Mouse (Mus musculus) limb, embryonic 10.5 days (tissue): ENCODE data around the gene Zfp704. TPM values are rescaled to one million over a fixed set of nuclear protein-coding genes. Genes with fewer than 3 reads are reported as not detected.

Source experiments
- DNase-seq: peaks from one replicate; pipeline ENCODE4 v3.0.0-alpha.2; 2017; ENCODE audit warnings: low spot score
- H3K27ac ChIP-seq: fragments of 300-500 bp; sonication (generic); 2 replicates; pipeline ENCODE4 v1.5.1; 2016; ENCODE audit warnings: mild to moderate bottlenecking
- H3K27me3 ChIP-seq: fragments of 300-500 bp; sonication (generic); 2 replicates; pipeline ENCODE4 v1.6.1; 2016; ENCODE audit warnings: low read depth, mild to moderate bottlenecking; ENCODE audit not compliant: poor library complexity, severe bottlenecking
- H3K36me3 ChIP-seq: fragments of 300-500 bp; sonication (generic); 2 replicates; pipeline ENCODE4 v1.6.1; 2016; ENCODE audit warnings: mild to moderate bottlenecking, moderate library complexity
- H3K4me1 ChIP-seq: fragments of 300-500 bp; sonication (generic); 2 replicates; pipeline ENCODE4 v1.6.1; 2016
- H3K4me3 ChIP-seq: fragments of 300-500 bp; sonication (generic); 2 replicates; pipeline ENCODE4 v1.5.1; 2016; ENCODE audit warnings: mild to moderate bottlenecking, moderate library complexity
- H3K9me3 ChIP-seq: fragments of 300-500 bp; sonication (generic); replicated peaks from 2 replicates; pipeline ENCODE4 v1.6.1; 2016; ENCODE audit warnings: mild to moderate bottlenecking
- WGBS: fragments of 180-500 bp; shearing (Covaris S2); methylation state at CpG from one replicate; pipeline ENCODE4 v1.1.7; 2016; 5-methylcytosine and 5-hydroxymethylcytosine counted together
- polyA plus RNA-seq: library from polyadenylated mRNA; unstranded; fragments of >200 nt; fragmentation: Nextera tagmentation; extraction: Ambion mirVana; gene quantifications from 2 replicates; pipeline ENCODE4 v1.2.1, GENCODE M21; 2016

The Zfp704 gene
- polyA plus RNA-seq, 1 experiment from 2014 or later: 10.1 TPM

- WGBS: 4% methylated on average over 89 of the region's 94 CpGs
- H3K4me3 ChIP-seq: peak overlapping the region; percentile 91
- peak; percentile 77 for DNase-seq
- peaks cover 65% of the 10 kb centered on the region for H3K4me1 ChIP-seq
- peak overlapping the region; percentile 96 for H3K27ac ChIP-seq
- no peaks in the 10 kb centered on the region for H3K36me3 ChIP-seq
- no peaks in the 10 kb centered on the region; the same call in 1 of the 2 replicates for H3K27me3 ChIP-seq
- no peaks in the 10 kb centered on the region for H3K9me3 ChIP-seq
These were observed 842 bp downstream of the Zfp704 start for GRCm38 (mm10) chr3:9608906-9609580.

GRCm38 (mm10) chr3:9608441-9608905 is 1.4 kb downstream of the Zfp704 start:
- Histone ChIP-seq H3K27ac (peak overlapping the region; percentile 96), H3K9me3 (no peaks in the 10 kb centered on the region), H3K27me3 (no peaks in the 10 kb centered on the region; the same call in 1 of the 2 replicates), H3K4me3 (peak overlapping the region; percentile 91), H3K36me3 (no peaks in the 10 kb centered on the region), H3K4me1 (peaks cover 59% of the 10 kb centered on the region)
- under 1% methylated on average over 16 of the region's 16 CpGs for WGBS
- DNase-seq: no peak

- no peaks in the 10 kb centered on the region; the same call in 1 of the 2 replicates for H3K27me3 ChIP-seq
- DNase-seq: no peak
- H3K9me3 ChIP-seq: no peaks in the 10 kb centered on the region
- WGBS: 38% methylated on average over 5 of the region's 5 CpGs
- H3K27ac ChIP-seq: no peak overlapping the region
- peaks cover 57% of the 10 kb centered on the region for H3K4me1 ChIP-seq
- peak overlapping the region; percentile 91 for H3K4me3 ChIP-seq
- H3K36me3 ChIP-seq: no peaks in the 10 kb centered on the region
These were observed 2.2 kb downstream of the Zfp704 start for GRCm38 (mm10) chr3:9607686-9608085.

GRCm38 (mm10) chr3:9605784-9606706 is 3.8 kb downstream of the Zfp704 start:
- peaks cover 51% of the 10 kb centered on the region for H3K4me1 ChIP-seq

GRCm38 (mm10) chr3:9604941-9605340 is 4.9 kb downstream of the Zfp704 start:
- Histone ChIP-seq H3K36me3 (no peaks in the 10 kb centered on the region), H3K9me3 (no peaks in the 10 kb centered on the region), H3K4me3 (no peak overlapping the region), H3K4me1 (peaks cover 40% of the 10 kb centered on the region), H3K27ac (no peak overlapping the region), H3K27me3 (no peaks in the 10 kb centered on the region)
- DNase-seq: no peak
- WGBS: 92% methylated on average over 7 of the region's 7 CpGs

More at GRCm38 (mm10) chr3:9605784-9606706, 3.8 kb downstream of the Zfp704 start:
- peak overlapping the region; percentile 2; the same call in 1 of the 2 replicates for H3K27ac ChIP-seq
- no peaks in the 10 kb centered on the region for H3K36me3 ChIP-seq
- H3K9me3 ChIP-seq: no peaks in the 10 kb centered on the region
- peak overlapping the region; percentile 4; the same call in 1 of the 2 replicates for H3K4me3 ChIP-seq
- H3K27me3 ChIP-seq: no peaks in the 10 kb centered on the region
- DNase-seq: no peak
- WGBS: 23% methylated on average over 11 of the region's 11 CpGs

- Histone ChIP-seq H3K36me3 (no peaks in the 10 kb centered on the region), H3K4me3 (no peak overlapping the region), H3K27ac (no peak overlapping the region), H3K9me3 (no peaks in the 10 kb centered on the region), H3K27me3 (no peaks in the 10 kb centered on the region), H3K4me1 (peaks cover 36% of the 10 kb centered on the region)
- DNase-seq: no peak
- 85% methylated on average over 4 of the region's 4 CpGs for WGBS
These were observed 6.0 kb downstream of the Zfp704 start for GRCm38 (mm10) chr3:9603866-9604265.

GRCm38 (mm10) chr3:9600577-9600976 is 9.3 kb downstream of the Zfp704 start:
- no peaks in the 10 kb centered on the region; the same call in 1 of the 2 replicates for H3K36me3 ChIP-seq
- no peaks in the 10 kb centered on the region for H3K27me3 ChIP-seq
- H3K27ac ChIP-seq: no peak overlapping the region
- no peak overlapping the region for H3K4me3 ChIP-seq
- no peaks in the 10 kb centered on the region for H3K9me3 ChIP-seq
- WGBS: 86% methylated on average over 6 of the region's 6 CpGs
- DNase-seq: no peak
- H3K4me1 ChIP-seq: peaks cover 18% of the 10 kb centered on the region

GRCm38 (mm10) chr3:9599738-9600410 is 10.0 kb downstream of the Zfp704 start:
- Histone ChIP-seq H3K9me3 (no peaks in the 10 kb centered on the region), H3K27me3 (no peaks in the 10 kb centered on the region), H3K27ac (no peak overlapping the region), H3K36me3 (no peaks in the 10 kb centered on the region; the same call in 1 of the 2 replicates), H3K4me1 (peaks cover 19% of the 10 kb centered on the region), H3K4me3 (no peak overlapping the region)
- DNase-seq: no peak
- 89% methylated on average over 11 of the region's 11 CpGs for WGBS

- Histone ChIP-seq H3K4me3 (no peak overlapping the region), H3K27me3 (no peaks in the 10 kb centered on the region), H3K27ac (no peak overlapping the region), H3K4me1 (peaks cover 16% of the 10 kb centered on the region), H3K36me3 (no peaks in the 10 kb centered on the region; the same call in 1 of the 2 replicates), H3K9me3 (no peaks in the 10 kb centered on the region)
- DNase-seq: no peak
- 93% methylated on average over 3 of the region's 3 CpGs for WGBS
These were observed 11.8 kb downstream of the Zfp704 start for GRCm38 (mm10) chr3:9598061-9598460.

GRCm38 (mm10) chr3:9594457-9594856 is 15.4 kb downstream of the Zfp704 start:
- 53% methylated on average over 7 of the region's 7 CpGs for WGBS

GRCm38 (mm10) chr3:9593832-9594231 is 16.1 kb downstream of the Zfp704 start:
- H3K36me3 ChIP-seq: no peaks in the 10 kb centered on the region; the same call in 1 of the 2 replicates
- H3K4me1 ChIP-seq: peaks cover 16% of the 10 kb centered on the region
- no peak for DNase-seq
- H3K27me3 ChIP-seq: no peaks in the 10 kb centered on the region
- no peaks in the 10 kb centered on the region for H3K9me3 ChIP-seq
- H3K27ac ChIP-seq: no peak overlapping the region
- WGBS: 80% methylated on average over 2 of the region's 2 CpGs
- H3K4me3 ChIP-seq: no peak overlapping the region

More at GRCm38 (mm10) chr3:9594457-9594856, 15.4 kb downstream of the Zfp704 start:
- Histone ChIP-seq H3K36me3 (no peaks in the 10 kb centered on the region; the same call in 1 of the 2 replicates), H3K27ac (no peak overlapping the region), H3K4me1 (peaks cover 16% of the 10 kb centered on the region), H3K27me3 (no peaks in the 10 kb centered on the region), H3K9me3 (no peaks in the 10 kb centered on the region), H3K4me3 (no peak overlapping the region)
- no peak for DNase-seq

GRCm38 (mm10) chr3:9591416-9592110 is 18.3 kb downstream of the Zfp704 start:
- 93% methylated on average over 8 of the region's 8 CpGs for WGBS
- Histone ChIP-seq H3K4me1 (peaks cover 16% of the 10 kb centered on the region), H3K27me3 (no peaks in the 10 kb centered on the region), H3K4me3 (no peak overlapping the region), H3K27ac (no peak overlapping the region), H3K36me3 (peaks cover 6% of the 10 kb centered on the region), H3K9me3 (no peaks in the 10 kb centered on the region)
- DNase-seq: no peak
